Mouse (Mus musculus): Measurements from ENCODE around the gene Itgb6.

Gene Itgb6

GRCm38 (mm10) chr2:60613857-60614228 lies 108.6 kb downstream of the Itgb6 start:
- no peak for DNase-seq

GRCm38 (mm10) chr2:60612906-60613856 lies 109.3 kb downstream of the Itgb6 start:
- DNase-seq: no peak

- no peak for DNase-seq
These were observed 110.8 kb downstream of the Itgb6 start for GRCm38 (mm10) chr2:60611622-60612021.

- no peak for DNase-seq
These were observed 112.8 kb downstream of the Itgb6 start for GRCm38 (mm10) chr2:60609436-60610199.

- peak; percentile 12 to 38 for DNase-seq
These were observed 114.5 kb downstream of the Itgb6 start for GRCm38 (mm10) chr2:60607980-60608379.

GRCm38 (mm10) chr2:60601326-60601725 lies 121.1 kb downstream of the Itgb6 start:
- DNase-seq: no peak

- DNase-seq: peak; percentile 32 to 52
These were observed 121.6 kb downstream of the Itgb6 start for GRCm38 (mm10) chr2:60600863-60601262.

- DNase-seq: no peak
These were observed 139.0 kb downstream of the Itgb6 start for GRCm38 (mm10) chr2:60583416-60583815.

- DNase-seq: no peak
These were observed 167.9 kb downstream of the Itgb6 start for GRCm38 (mm10) chr2:60554561-60554960.

- peak; percentile 47 to 50 for DNase-seq
These were observed 169.4 kb downstream of the Itgb6 start, which contains the start of gene Pla2r1 for GRCm38 (mm10) chr2:60552902-60553682. Gene Pla2r1 (minus strand): TSS chr2:60553308.

- DNase-seq: peak; percentile 24 to 25
These were observed 170.1 kb downstream of the Itgb6 start for GRCm38 (mm10) chr2:60552177-60552901.

GRCm38 (mm10) chr2:60551673-60552072 lies 170.8 kb downstream of the Itgb6 start:
- peak; percentile 41 to 49 for DNase-seq

GRCm38 (mm10) chr2:60550521-60550920 lies 171.9 kb downstream of the Itgb6 start:
- DNase-seq: no peak

- DNase-seq: no peak
These were observed 172.6 kb downstream of the Itgb6 start for GRCm38 (mm10) chr2:60549851-60550250.

Data from cerebellum, postnatal 10 days (tissue).